Mouse (Mus musculus): Measurements from ENCODE around the gene Osbpl11. TPM values are rescaled to one million over a fixed set of nuclear protein-coding genes. Genes with fewer than 3 reads are reported as not detected.
A peak's percentile ranks its signal among the peaks of the same experiment; 100 is the strongest.
"Not testable (repeated sequence)": the region's sequence is repeated elsewhere in the genome, so short reads cannot be mapped to it uniquely, and the experiment has no call there.

The Osbpl11 gene
- polyA plus RNA-seq, 1 experiment from 2014 or later: 11.7 TPM

DNA sequence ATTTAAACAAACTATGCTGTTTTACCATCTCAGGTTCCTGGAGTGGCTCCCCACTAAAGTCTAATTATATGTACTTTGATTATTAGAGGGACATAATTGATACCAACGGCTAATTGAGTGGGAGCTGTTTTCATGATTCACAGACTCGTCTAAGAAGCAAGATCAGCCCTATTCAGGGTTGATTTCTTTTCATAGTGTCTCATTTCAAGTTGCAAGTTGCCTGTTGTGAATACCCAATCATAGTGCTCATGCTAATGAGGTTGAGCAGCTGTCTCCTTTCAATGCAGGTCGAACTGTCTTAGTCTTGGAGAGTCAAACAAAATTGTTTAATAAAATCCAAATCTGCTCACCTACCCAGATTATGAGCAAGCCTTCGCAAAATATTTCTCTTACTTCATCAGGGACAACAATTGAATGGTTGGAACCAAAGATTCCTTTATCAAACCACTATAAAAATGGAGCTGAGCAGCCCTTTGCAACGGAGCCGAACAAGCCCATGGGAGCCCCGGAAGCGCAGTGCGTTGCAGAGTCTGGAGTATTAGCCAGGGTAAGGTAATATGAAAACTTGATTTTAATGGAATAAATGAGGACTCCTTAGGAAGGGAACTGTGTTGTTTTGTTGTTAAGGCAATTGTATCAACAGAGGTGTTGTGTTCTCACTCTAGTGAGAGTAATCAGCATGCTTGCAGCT, 31.6 kb downstream of the Osbpl11 start:
- H3K9ac ChIP-seq (ENCODE audit: low read depth, low read length): no peak overlapping the region
- WGBS: 58% methylated on average over 9 of the region's 9 CpGs
- no peak overlapping the region for H3K27ac ChIP-seq (ENCODE audit: low read depth, low read length)
- ATAC-seq: no peak
- H3K4me3 ChIP-seq (ENCODE audit: low read length): no peak overlapping the region
- H3K9me3 ChIP-seq (ENCODE audit: control insufficient read depth, low read length): no peaks in the 10 kb centered on the region
- H3K4me1 ChIP-seq (ENCODE audit: control insufficient read depth, insufficient read depth, low read depth, low read length): no peaks in the 10 kb centered on the region; the same call in 1 of the 2 replicates
- 0 out of 2 replicates have a peak, but pooled peaks cover 4% of the 10 kb centered on the region for H3K36me3 ChIP-seq (ENCODE audit: control insufficient read depth, insufficient read depth, low read length)
- no peaks in the 10 kb centered on the region for H3K27me3 ChIP-seq (replicated peaks; ENCODE audit: control insufficient read depth, insufficient read depth, low read length)
- H3K4me2 ChIP-seq (ENCODE audit: low read length): no peak overlapping the region

DNA sequence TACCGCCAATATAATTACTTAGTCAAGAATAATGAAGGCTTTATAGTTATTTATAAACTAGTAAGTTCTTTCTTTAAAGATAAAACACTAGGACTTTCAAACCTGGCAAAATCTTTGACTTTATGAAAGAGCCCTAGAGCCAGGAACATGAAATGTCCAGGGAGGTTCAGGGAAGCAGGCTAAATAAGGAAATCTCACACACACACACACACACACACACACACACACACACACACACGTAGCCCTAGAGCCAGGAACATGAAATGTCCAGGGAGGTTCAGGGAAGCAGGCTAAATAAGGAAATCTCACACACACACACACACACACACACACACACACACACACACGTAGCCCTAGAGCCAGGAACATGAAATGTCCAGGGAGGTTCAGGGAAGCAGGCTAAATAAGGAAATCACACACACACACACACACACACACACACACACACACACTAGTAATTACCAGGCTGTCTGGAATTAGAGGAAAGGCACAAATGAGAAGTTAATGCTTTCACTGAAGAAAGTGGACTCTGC, 32.7 kb downstream of the Osbpl11 start:
- not testable (repeated sequence) for H3K9me3 ChIP-seq (ENCODE audit: control insufficient read depth, low read length); H3K4me3 ChIP-seq (ENCODE audit: low read length); H3K4me2 ChIP-seq (ENCODE audit: low read length); H3K9ac ChIP-seq (ENCODE audit: low read depth, low read length); ATAC-seq; H3K4me1 ChIP-seq (ENCODE audit: control insufficient read depth, insufficient read depth, low read depth, low read length); H3K27me3 ChIP-seq (replicated peaks; ENCODE audit: control insufficient read depth, insufficient read depth, low read length); H3K27ac ChIP-seq (ENCODE audit: low read depth, low read length); H3K36me3 ChIP-seq (ENCODE audit: control insufficient read depth, insufficient read depth, low read length)
- 56% methylated on average over 3 of the region's 3 CpGs for WGBS

DNA sequence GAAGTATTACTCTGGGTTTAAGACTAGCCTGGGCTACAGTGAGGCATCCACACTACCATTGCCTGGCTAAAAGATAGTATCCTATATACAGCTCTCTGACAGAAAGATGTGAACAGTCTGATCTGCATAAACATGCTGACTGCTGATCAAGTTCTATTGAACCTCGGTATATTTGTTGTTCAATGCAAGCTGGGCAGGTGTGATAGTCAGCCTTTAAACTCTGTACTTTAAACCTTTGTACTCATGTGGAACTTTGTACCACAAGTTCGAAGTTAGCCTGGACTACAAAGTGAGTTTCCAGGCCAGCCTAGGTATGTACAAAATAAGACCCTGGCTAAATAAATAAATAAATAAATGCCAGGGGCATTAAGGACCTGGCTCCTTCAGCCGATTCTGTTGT, 37.6 kb downstream of the Osbpl11 start:
- 93% methylated on average over 3 of the region's 3 CpGs for WGBS
- H3K4me3 ChIP-seq (ENCODE audit: low read length): no peak overlapping the region
- H3K36me3 ChIP-seq (ENCODE audit: control insufficient read depth, insufficient read depth, low read length): peaks cover 14% of the 10 kb centered on the region
- no peak overlapping the region for H3K4me2 ChIP-seq (ENCODE audit: low read length)
- no peak overlapping the region for H3K27ac ChIP-seq (ENCODE audit: low read depth, low read length)
- ATAC-seq: no peak
- no peaks in the 10 kb centered on the region for H3K4me1 ChIP-seq (ENCODE audit: control insufficient read depth, insufficient read depth, low read depth, low read length)
- no peak overlapping the region for H3K9ac ChIP-seq (ENCODE audit: low read depth, low read length)
- H3K27me3 ChIP-seq (replicated peaks; ENCODE audit: control insufficient read depth, insufficient read depth, low read length): no peaks in the 10 kb centered on the region
- no peaks in the 10 kb centered on the region for H3K9me3 ChIP-seq (ENCODE audit: control insufficient read depth, low read length)

DNA sequence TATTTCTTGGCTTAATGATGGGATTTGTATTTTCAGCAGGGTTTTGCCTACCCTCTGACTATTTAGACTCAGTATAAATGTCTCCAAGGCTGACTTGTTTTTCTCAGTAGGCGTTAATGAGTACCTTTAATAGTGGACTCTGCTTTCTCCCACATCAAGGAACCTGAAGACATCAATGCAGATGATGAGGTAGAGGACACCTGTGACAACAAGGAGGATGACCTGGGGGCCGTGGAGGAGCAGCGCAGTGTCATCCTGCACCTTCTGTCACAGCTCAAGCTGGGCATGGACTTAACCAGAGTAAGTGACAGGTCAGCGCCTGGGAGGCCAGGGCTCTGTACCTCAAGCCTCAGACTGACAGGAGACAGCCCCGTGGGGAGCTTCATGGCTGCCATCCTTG, 39.5 kb downstream of the Osbpl11 start:
- 88% methylated on average over 5 of the region's 5 CpGs for WGBS
- Histone ChIP-seq H3K9me3 (ENCODE audit: control insufficient read depth, low read length) (no peaks in the 10 kb centered on the region), H3K4me3 (ENCODE audit: low read length) (no peak overlapping the region), H3K36me3 (ENCODE audit: control insufficient read depth, insufficient read depth, low read length) (peaks cover 18% of the 10 kb centered on the region), H3K4me2 (ENCODE audit: low read length) (no peak overlapping the region), H3K27me3 (replicated peaks; ENCODE audit: control insufficient read depth, insufficient read depth, low read length) (no peaks in the 10 kb centered on the region), H3K4me1 (ENCODE audit: control insufficient read depth, insufficient read depth, low read depth, low read length) (no peaks in the 10 kb centered on the region), H3K27ac (ENCODE audit: low read depth, low read length) (no peak overlapping the region), H3K9ac (ENCODE audit: low read depth, low read length) (no peak overlapping the region)
- ATAC-seq: no peak

DNA sequence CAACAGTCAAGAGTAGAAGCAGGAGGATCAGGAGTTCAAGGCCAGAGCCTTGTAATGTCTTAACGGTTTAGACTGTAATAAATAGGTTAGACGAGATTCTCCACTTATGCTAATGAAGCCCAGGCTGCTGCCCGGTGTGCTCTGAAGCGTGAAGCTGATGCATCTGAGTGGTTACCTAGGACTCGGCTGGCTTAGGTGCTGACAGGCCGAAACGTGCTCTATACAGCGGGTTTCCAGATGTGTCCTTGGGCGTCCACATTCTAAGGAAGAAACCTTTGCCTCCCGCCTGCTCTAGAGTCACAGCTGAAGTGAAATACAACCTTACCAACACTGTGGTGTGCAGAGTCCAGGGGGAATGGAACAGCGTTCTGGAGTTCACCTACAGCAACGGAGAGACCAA, 49.3 kb downstream of the Osbpl11 start:
- no peak for ATAC-seq
- Histone ChIP-seq H3K9me3 (ENCODE audit: control insufficient read depth, low read length) (no peaks in the 10 kb centered on the region), H3K4me3 (ENCODE audit: low read length) (no peak overlapping the region), H3K9ac (ENCODE audit: low read depth, low read length) (no peak overlapping the region), H3K27ac (ENCODE audit: low read depth, low read length) (no peak overlapping the region), H3K4me1 (ENCODE audit: control insufficient read depth, insufficient read depth, low read depth, low read length) (no peaks in the 10 kb centered on the region), H3K27me3 (replicated peaks; ENCODE audit: control insufficient read depth, insufficient read depth, low read length) (no peaks in the 10 kb centered on the region), H3K36me3 (ENCODE audit: control insufficient read depth, insufficient read depth, low read length) (peaks cover 10% of the 10 kb centered on the region; the same call in 1 of the 2 replicates), H3K4me2 (ENCODE audit: low read length) (no peak overlapping the region)
- 69% methylated on average over 12 of the region's 12 CpGs for WGBS

DNA sequence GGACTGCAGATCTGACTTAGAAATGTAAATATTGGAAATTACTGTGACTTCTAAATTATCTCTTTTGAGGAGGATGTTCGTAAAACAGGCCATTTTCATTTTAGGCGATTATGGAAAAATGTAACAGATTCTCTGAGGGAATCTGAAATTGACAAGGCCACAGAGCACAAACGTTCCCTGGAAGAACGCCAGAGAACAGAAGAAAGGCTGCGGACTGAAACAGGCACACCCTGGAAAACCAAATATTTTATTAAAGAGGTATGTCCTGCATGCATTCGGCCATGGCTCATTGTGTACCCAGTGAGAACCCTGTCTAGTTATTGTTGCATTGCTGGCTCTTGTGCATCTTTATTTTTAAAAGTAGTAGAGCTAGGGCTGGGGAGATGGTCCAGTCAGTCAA, 51.3 kb downstream of the Osbpl11 start:
- H3K9ac ChIP-seq (ENCODE audit: low read depth, low read length): no peak overlapping the region
- no peak for ATAC-seq
- H3K27ac ChIP-seq (ENCODE audit: low read depth, low read length): no peak overlapping the region
- no peak overlapping the region for H3K4me2 ChIP-seq (ENCODE audit: low read length)
- H3K4me3 ChIP-seq (ENCODE audit: low read length): no peak overlapping the region
- no peaks in the 10 kb centered on the region for H3K9me3 ChIP-seq (ENCODE audit: control insufficient read depth, low read length)
- H3K4me1 ChIP-seq (ENCODE audit: control insufficient read depth, insufficient read depth, low read depth, low read length): no peaks in the 10 kb centered on the region
- 81% methylated on average over 6 of the region's 6 CpGs for WGBS
- H3K36me3 ChIP-seq (ENCODE audit: control insufficient read depth, insufficient read depth, low read length): 0 out of 2 replicates have a peak, but pooled peaks cover 8% of the 10 kb centered on the region
- no peaks in the 10 kb centered on the region for H3K27me3 ChIP-seq (replicated peaks; ENCODE audit: control insufficient read depth, insufficient read depth, low read length)

DNA sequence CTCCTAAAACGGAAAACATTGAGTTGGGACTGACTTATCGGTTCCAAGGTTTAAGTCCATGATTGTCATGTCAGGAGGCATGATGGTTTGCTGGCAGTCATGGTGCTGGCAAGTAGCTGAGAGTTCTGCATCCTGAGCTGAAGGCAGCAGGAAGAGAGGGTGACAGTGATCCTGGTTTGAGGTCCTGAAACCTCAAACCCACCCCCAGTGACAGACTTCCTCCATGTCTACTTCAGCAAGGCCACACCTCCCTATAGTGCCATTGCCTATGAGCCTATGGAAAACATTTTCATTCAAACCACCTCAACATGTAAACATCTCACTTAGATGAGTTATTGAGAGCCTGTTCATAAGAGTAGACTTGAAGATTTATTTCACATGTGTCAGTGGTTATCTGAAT, 54.4 kb downstream of the Osbpl11 start:
- Histone ChIP-seq H3K36me3 (ENCODE audit: control insufficient read depth, insufficient read depth, low read length) (peaks cover 16% of the 10 kb centered on the region), H3K4me2 (ENCODE audit: low read length) (no peak overlapping the region), H3K9ac (ENCODE audit: low read depth, low read length) (no peak overlapping the region), H3K27ac (ENCODE audit: low read depth, low read length) (no peak overlapping the region), H3K4me1 (ENCODE audit: control insufficient read depth, insufficient read depth, low read depth, low read length) (no peaks in the 10 kb centered on the region), H3K4me3 (ENCODE audit: low read length) (no peak overlapping the region), H3K9me3 (ENCODE audit: control insufficient read depth, low read length) (no peaks in the 10 kb centered on the region), H3K27me3 (replicated peaks; ENCODE audit: control insufficient read depth, insufficient read depth, low read length) (no peaks in the 10 kb centered on the region)
- ATAC-seq: no peak
- 94% methylated on average over 2 of the region's 2 CpGs for WGBS

DNA sequence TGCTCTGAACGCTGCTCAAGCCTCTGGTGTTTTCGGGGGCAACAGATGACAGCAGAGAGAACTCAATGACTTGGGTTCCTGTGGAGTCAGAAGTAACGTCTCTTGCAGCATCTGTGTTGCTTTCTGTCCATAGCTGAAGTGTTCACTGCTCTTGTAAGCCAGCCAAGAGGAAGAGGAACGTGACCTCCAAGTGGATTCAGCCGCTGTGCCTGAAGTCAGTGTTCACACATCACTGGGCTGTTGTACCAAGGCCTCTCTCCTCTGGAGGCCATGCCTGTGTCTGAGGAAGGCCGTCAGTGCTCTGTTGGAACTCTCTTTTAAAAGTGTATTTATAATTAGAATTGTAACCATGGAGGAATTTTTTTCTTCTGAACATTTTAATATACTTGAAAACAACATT, 57.2 kb downstream of the Osbpl11 start:
- no peak overlapping the region for H3K4me3 ChIP-seq (ENCODE audit: low read length)
- H3K4me1 ChIP-seq (ENCODE audit: control insufficient read depth, insufficient read depth, low read depth, low read length): no peaks in the 10 kb centered on the region
- H3K4me2 ChIP-seq (ENCODE audit: low read length): no peak overlapping the region
- 79% methylated on average over 6 of the region's 6 CpGs for WGBS
- no peaks in the 10 kb centered on the region for H3K9me3 ChIP-seq (ENCODE audit: control insufficient read depth, low read length)
- no peaks in the 10 kb centered on the region for H3K27me3 ChIP-seq (replicated peaks; ENCODE audit: control insufficient read depth, insufficient read depth, low read length)
- H3K36me3 ChIP-seq (ENCODE audit: control insufficient read depth, insufficient read depth, low read length): peaks cover 15% of the 10 kb centered on the region
- ATAC-seq: no peak
- H3K27ac ChIP-seq (ENCODE audit: low read depth, low read length): no peak overlapping the region
- H3K9ac ChIP-seq (ENCODE audit: low read depth, low read length): no peak overlapping the region

DNA sequence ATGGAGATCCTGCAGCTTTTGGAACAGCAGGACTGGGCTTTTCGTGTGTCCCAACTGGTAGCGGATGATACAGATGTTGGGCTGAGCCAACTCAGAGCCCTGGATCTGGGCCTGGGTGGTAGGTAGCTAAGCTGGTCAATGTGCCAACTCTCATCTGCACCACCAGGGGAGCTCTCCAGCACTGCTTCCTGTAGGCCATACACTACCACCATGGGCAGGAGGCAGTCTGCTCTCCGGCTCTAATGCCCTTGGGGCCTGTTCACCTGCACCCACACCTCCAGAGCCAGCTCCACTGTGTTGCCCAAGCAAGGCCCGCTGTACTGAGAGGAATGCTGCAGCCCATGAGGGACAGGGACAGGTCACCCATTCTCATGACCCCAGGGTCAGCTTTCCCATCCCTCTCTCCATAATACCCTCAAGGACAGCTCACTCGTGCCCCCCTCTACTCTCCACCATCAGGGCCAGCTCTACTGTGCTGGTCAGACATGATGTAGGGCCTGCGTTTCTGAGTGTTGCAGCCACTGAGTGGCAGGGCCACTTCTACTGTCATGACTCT, 59.3 kb downstream of the Osbpl11 start:
- Histone ChIP-seq H3K27ac (ENCODE audit: low read depth, low read length) (no peak overlapping the region), H3K4me3 (ENCODE audit: low read length) (no peak overlapping the region), H3K27me3 (replicated peaks; ENCODE audit: control insufficient read depth, insufficient read depth, low read length) (no peaks in the 10 kb centered on the region), H3K4me1 (ENCODE audit: control insufficient read depth, insufficient read depth, low read depth, low read length) (no peaks in the 10 kb centered on the region), H3K9ac (ENCODE audit: low read depth, low read length) (no peak overlapping the region), H3K36me3 (ENCODE audit: control insufficient read depth, insufficient read depth, low read length) (peaks cover 10% of the 10 kb centered on the region), H3K9me3 (ENCODE audit: control insufficient read depth, low read length) (no peaks in the 10 kb centered on the region), H3K4me2 (ENCODE audit: low read length) (no peak overlapping the region)
- WGBS: 84% methylated on average over 6 of the region's 6 CpGs
- peak; percentile 18; the same call in 1 of the 2 replicates for ATAC-seq

Data from hindbrain, embryonic 16.5 days (tissue).